Mouse (Mus musculus) granulocyte monocyte progenitor cell, adult 5-6 weeks (primary cell): ENCODE results near the gene Tmem238l. TPM values are rescaled to one million over a fixed set of nuclear protein-coding genes. Genes with fewer than 3 reads are reported as not detected.

Experiments used
- ATAC-seq: replicated peaks from 2 replicates; pipeline ENCODE4 v1.8.0; 2016; ENCODE audit warnings: mild to moderate bottlenecking, moderate TSS enrichment, inconsistent platforms; ENCODE audit not compliant: poor library complexity, severe bottlenecking
- total RNA-seq, 2 experiments: library from RNA; stranded (forward) in 1 of 2; stranded (reverse) in 1 of 2; fragments of 200-712, 200-1000 nt in 1 of 2; fragments of >200 nt in 1 of 2; fragmentation: Nextera tagmentation in 1 of 2; gene quantifications; 2 replicates each; pipeline ENCODE4 v1.2.3; 2014 to 2017

Gene Tmem238l
- total RNA-seq, 2 experiments from 2014 or later: not detected

DNA sequence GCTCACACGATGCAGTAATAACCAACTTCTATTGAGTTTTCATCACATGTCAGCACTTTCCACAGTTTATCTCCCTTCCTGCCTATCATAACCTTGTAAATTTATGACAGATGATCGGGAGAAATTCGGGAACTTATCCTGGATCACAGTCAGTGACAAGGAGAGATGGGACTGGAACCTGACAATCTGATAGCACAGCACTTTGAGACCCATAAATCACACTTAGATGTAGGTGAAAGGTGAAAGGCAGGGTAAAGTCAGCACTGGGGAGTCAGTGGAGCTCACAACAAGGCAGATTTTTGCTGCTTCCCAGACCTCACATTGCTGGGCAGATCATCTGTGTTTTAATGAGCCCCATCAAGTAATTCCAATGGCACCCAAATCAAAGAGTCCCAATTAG is 17.1 kb downstream of the Tmem238l start:
- ATAC-seq: no peak

DNA sequence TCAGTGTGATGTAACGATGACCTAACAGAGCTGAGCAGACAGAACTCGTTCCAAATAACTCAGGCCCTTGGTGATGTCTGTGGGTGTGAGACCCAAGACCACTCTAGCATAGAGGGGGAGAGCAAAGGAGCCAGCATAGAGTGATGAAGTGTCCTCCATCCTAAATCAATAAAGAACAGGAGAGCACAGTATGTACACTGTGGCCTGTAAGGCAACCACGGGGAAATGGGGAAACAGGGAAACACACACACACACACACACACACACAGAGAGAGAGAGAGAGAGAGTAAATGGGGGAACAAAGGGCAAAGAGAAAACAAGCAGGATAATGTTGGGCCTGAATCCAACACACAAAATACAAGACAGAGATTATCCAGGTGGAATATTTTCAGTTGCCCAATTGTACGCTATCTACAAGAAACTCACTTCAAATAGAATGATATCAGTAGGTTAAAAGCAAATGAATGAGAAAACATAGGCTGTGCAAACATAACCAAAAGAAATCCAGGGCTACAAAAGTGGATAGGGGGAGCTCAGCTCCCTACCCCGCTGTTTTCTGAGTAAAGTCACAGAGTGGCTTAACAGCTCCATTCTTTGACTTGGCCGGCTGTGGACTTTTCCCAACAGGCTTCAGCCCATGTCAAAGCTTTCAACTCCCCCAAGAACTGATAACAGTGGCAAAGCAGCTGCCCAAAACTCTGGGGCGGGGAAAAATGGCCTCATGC is 19.3 kb downstream of the Tmem238l start:
- ATAC-seq: no peak

DNA sequence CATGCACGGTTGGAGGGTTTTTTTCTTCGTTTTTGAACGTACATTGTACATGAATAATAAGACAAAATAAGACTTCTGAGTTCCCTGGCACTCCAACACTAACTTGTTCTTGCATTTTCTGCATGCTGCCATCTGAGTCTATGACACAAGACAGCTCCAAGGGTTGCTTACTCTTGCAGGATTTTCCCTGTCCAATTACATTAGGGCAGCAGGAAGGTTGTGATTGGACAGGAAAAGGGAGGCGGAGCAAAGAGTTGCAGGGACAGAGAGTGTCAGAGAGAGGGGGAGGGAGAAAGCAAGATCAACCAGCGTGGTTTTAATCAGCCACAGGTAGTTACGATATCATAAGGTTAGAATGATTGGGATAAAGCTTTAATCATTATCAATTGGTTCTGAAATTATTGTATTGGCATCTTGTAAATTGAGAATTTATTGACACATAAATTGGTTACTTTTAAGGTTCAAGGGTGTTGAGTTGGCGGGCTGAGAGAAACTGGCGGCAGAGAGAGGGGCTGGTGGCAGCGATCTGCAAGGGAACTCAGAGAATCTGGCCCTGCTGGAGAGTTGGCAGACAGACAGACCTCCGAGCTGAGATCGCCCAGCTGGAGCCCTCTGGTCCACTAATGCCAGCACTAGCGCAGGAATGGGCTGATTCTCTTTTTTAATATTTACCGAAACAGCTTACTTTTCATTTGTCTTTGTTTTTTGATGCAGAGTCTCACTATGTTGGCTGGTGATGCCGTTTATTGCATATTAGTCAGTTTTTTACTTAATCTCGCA is 25.1 kb downstream of the Tmem238l start:
- ATAC-seq: no peak

DNA sequence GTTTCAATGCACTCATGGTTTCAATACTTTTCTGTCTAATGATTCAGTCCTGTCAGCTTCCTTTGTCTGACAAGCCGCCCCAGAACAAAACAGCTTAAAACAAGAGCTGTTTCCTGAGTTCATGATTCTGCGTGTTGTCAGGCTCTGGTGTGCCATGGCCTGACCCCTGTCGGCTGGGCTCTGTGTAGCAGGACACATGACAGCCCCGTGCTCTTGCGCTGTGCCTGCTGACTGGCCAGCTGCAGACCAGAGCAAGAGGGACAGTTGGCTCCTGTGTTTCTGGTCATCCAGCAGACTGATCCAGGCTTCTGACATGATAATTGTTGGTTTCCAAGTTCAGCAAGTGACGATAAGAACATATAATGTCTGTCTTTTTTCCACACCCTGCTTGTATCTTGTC is 26.4 kb downstream of the Tmem238l start:
- peak; percentile 72 for ATAC-seq

DNA sequence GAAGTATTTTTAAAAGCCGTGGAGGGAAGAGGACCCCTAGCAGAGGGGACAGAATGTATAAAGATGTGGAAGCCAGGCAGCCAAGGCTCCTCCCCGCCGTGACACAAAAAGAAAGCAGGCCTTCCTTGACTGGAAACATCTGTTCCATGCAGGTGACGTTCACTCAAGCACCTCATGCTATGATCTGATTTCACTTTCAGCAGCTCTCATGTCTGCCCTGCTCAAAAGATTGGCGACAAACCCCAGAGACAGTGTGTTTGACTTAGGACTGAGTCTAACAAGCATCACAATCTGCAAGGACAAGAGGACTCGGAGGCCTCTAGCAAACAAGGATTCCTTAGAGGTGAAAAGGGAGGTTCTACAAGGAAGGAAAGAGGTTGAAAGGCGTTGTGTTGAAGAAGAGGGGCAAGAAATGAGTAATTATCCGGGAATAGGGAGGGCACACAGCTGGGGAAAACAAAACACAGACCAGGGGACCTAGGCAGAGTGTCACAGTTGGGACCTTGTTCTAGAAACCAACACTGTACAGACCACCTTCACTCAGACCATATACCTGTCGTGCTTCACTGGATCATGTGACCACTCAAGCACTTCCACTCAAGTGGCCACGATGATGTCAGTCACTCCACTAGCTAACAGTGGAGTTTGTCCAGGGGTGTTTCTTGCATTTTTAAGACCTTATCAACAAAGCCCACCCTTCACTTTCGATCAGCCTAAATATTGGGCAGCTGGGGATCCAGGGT is 27.2 kb downstream of the Tmem238l start:
- ATAC-seq: no peak

DNA sequence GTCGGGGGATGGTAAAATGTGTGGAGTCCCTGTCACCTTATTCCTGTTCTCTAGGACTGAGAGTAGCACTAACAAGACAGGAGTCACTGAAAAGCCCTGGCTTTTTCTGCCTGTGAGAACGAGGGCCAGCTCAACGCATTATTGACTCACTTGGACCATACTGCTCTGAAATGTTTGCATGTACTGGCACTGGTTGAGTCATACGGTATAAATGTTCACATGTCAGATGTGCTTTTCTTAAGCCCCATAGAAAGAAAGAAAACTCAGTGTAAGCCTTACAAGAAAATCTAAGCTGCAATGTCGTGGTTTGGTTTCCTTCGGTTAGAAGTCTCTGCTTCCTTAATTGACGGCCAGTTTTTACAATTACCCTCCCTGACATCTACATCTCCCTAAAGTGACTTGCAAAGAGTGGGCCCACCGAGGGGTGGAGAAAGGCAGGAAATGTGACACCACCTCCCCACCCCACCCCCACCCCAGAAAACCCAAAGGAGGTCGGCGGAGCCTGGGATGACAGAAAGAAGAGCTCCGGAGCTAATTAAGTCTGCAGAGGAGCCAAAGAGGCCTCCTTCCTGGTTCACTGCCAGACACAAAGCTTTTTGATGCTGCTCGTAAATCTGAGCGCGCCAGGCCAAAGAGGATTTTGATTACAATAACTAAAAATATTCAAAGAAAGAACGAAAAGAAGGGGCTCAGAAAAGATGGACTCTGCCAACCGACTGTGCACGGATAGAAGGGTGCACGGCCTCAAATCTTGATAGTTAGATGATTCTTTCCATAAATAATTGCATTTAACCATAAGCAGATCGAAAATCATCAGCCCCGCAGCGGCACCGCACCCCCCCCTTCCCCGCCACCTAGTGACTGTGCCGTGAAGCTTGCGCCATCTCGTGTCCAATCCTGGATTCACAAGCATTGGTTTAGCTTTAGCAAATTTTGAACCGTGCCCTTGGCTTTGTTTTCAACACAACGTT is 28.0 kb downstream of the Tmem238l start:
- ATAC-seq: peak; percentile 90

DNA sequence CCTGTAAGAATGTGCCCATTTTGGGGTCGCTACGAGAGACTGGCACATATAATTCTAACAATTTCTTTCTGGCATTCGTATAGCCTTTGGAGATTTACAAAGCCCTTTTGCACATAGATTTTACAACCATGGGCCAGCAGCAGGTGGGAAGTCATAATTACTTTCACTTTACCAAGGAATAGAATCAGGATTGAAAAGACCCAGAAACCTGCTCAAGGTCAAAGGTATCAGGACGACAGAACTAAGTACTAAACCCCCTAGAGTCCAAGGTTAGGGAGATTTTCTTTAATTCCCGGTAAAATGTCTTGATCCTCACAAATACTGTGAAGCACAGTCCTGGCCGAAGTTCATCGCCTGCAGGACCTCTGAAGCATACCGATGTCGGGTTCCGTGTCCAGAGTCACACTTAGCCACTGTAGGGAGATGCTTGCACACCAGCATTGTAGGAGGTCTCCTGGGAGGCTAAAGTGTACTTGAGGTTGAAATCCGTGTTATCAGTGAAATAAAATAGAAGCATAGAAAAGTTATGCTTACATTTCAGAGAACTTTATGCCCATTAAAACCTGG is 28.8 kb downstream of the Tmem238l start:
- ATAC-seq: 0 out of 2 replicates have a peak, but pooled peaks have one; percentile 24

DNA sequence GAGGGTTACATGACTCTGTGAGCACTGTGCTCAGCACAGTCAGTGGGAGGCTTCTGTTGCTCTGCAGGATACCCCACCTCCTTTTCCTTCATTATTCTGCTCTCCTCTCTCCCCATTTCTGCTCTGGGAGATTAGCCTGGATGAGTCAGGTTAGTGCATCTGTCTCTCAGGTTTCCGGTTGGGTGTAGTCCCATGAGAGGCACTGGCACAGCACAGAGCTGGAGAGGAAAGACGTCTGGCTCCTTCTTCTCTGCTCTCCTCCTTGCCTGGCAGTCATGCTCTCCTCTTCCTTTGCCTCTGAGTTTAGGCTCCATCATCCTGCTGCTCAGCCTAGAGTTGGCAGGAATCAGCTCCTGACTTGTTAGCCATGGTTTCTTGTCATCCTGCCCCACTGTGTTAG is 35.7 kb downstream of the Tmem238l start:
- no peak for ATAC-seq

DNA sequence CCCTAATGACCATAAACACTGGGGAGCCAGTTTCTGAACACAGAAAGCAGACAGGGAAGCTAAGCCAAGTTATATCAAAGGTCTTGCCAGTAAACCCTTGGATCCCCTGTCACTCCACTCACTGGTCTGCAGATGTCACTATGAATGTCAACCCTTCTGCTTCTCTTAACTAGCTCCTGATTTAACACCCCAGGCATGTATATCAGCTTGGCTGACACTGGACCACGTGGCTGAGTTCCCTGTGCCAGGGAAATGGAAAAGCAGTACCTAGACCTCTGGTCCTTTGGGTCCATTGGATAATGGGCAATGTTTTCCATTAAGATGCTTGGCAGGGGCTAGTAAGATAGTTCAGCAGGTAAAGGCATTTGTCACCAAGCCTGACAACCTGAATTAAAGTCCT is 37.2 kb downstream of the Tmem238l start:
- no peak for ATAC-seq

DNA sequence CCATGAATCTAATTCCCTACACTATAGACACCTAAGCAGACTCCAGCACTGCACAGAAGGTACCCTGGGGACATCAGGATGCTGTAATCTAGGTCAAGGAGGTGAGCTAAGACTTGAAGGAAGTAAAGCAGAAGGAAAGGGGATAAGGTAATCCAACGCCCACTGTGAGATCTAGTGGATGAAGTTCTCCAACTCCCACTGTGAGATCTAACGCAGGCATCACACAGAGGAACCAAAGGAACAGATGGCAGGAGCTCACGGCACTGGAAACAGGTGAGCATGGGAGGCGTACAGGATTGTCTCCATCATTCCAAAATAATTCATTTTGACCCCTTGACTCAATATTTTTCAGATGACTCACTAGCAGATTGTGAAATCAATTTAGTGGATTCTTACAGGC is 40.0 kb downstream of the Tmem238l start:
- ATAC-seq: no peak

DNA sequence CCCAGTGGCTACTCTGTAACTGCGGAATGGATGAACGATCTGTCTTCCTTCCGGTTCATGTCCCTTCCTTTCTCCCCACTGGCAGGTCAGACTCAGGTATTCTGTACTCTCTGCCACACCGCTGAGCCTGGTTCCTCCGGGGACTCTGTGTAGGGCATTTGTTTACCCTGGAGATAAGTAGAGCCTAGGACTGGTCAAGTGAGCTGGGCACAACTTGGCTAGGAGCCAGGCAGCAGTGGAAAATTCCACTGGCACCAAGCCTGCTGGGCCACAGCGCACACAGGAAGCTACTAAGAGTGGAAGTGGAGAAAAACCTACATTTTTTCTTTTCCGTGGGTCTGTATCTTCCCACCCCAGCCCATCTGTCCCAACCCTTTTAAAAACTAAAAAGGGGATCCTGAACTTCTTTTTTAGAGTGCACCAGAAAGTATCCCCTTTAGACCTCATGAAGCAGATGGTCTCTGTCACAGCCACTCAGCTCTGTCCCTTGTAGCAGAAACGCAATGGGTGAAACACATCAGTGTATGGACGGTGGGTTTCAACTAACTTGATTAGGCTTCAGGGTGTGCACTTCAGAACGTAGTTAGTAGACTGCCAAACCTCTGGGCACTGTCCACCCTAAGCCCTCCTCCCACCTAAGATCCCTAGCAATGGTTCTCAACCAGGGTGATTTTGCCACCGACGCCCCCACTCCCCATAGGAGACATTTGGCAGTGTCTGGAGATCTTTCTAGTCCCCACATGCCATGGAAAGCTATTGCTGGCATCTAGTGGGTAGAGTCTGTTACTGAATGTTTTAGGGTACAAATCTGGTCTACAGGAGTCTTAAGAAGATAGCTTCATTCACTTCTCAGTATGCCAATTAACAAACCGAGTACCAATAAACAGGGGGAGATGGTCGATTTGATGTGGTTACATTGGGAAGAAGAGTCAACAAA is 42.3 kb downstream of the Tmem238l start:
- no peak for ATAC-seq

DNA sequence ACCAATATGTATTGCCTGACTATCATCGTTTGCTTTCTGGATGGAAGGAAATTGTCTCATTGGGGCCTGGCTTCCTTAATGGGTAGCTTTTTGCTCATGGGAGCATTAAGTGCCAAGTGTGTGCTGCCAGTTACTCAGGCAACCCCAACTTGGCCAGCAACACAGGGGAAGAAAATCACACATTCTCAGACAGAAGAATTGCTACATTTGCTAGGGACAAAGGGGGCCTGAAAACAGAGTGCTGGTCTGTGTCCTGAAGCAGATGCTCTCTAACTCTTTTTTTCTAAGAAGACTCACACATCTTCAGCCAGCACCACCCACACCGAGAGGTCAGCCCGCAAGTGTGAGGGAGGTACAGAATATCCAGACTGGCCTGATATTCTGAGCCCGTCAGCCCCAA is 44.2 kb downstream of the Tmem238l start:
- ATAC-seq: no peak

DNA sequence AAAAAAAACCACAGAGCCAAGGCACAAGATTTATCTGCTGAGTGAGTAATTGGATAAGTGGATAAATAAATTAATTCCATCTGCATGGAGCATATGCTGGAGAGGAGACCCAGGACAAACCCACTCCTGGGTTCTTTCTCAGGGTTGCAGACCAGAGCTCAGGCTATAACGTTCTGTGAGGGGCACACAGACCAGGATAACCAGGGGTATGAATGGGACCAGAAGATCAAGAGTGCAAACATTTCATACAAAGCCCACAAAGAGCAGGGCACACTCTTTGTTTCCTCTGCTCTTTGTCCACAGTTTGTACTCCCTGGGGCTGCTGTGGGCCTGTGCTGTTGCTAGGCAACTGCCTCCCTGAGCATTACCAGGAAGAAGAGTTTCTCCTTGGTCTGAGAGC is 45.3 kb downstream of the Tmem238l start:
- no peak for ATAC-seq

DNA sequence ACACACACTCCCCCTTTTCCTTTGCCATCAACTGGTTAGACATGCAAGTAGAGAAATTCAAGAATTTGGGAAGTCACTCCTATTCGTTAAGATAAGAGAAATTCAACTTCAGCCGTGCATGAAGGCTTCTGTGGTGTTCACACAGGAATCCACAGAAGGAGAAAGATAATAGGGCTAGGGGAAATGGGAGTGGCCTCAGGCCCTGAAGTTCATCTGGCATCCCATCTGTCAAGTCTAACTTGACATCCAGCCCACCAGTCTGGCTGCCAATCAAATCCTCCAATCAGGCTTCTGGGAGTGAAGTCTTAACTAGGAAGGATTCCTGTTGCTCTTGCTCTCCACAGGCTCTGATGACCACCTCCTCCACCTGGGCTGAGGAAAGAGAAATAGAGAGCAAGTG is 46.5 kb downstream of the Tmem238l start:
- no peak for ATAC-seq

DNA sequence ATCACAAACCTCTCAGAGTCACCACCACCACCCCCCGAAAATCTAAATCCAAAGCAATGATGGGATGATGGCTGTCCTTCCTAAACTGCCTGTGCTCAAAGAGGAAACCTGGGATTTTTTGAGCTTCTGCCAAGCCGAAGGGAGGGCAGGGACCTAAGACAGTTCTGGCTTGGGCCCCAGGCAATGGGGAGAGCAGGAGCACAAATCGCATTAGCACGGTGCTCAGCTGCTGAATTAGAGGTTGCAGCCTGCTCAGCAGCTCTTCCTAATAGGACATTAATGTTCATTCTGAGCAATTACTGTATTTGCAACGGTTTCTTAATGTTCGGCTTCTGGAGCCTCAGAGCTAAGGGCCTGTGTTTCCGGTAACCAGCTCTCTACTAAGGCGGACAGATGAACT is 51.5 kb downstream of the Tmem238l start:
- ATAC-seq: no peak

DNA sequence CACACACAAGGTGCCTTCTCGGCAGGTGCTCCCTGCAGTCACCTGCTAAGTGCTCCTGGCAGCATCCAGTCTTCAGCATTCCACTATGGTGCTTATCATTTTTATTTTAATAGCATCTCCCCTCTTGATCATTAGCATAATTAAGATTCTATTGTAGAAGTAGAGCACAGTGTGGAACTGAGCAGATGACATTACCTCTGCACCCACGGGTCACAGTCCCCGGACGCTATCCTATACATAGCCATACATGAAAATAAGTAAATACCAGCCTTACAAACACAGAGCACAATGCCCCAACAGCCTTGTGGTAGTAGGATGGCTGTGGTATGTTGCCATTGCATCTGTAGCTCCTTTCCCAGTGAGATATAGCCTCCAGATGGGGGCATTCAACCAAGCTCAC is 52.1 kb downstream of the Tmem238l start:
- ATAC-seq: no peak

DNA sequence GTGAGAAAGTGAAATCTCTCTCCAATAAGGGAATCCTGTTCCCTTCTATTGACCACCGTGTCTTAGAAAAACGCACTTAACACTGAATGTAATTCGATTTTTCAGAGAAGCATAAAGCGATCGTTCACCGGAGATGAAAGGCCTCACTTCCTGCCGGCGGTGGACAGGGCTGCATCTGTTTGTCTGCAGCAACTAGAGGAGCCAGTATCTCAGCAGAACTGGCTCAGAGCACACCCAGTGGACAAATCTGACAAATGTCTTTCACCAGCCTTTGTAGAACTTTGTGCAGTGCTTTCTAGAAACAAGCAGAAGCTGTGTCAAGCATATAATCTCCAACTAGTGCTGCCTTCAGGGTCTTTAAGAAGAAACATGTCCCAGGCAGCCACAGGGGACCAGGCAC is 54.0 kb downstream of the Tmem238l start:
- ATAC-seq: no peak

DNA sequence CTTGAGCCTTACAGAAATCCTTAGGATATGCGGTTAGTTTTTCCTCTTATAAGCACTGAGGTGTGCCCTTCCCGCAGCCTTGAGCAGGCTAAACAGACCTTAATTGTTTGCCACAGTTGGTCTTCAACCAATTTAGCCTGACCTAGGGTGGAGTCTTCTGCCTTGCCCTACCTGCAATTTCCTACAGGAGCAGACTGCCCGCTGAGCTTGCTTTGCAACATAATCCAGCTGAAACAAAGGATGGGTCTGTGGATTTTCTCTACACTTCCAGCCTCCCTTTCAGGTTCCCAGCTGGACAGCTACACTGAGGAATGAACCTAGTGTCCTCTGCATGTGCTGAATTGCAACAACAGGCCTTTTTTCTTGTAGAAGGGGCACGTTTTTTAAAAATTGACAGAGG is 55.2 kb downstream of the Tmem238l start:
- no peak for ATAC-seq
